Mouse (Mus musculus): ENCODE results near the gene Rfx1.

Rfx1 gene

DNA sequence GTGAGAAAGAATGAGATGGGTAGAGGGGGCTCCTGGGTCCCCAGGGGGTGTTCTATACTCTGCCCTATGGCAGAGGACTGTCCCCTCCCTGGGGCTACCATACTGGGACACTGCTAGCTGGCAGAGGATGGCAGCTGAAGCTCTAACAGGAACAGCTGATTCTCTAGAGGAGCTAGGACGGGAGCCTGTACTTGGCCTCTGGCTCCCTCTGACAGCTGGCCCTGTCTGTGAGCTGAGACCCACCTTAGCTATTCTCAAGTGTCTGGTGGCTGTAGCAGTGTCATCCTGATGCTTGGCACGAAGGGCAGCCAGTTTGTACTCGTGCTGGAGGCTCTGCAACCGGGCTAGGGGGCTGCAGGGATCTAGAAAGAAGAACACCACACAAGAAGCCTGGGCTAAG, 74.2 kb downstream of the Rfx1 start:
- intact Hi-C loops (cut with DNase I) = no loop called here

DNA sequence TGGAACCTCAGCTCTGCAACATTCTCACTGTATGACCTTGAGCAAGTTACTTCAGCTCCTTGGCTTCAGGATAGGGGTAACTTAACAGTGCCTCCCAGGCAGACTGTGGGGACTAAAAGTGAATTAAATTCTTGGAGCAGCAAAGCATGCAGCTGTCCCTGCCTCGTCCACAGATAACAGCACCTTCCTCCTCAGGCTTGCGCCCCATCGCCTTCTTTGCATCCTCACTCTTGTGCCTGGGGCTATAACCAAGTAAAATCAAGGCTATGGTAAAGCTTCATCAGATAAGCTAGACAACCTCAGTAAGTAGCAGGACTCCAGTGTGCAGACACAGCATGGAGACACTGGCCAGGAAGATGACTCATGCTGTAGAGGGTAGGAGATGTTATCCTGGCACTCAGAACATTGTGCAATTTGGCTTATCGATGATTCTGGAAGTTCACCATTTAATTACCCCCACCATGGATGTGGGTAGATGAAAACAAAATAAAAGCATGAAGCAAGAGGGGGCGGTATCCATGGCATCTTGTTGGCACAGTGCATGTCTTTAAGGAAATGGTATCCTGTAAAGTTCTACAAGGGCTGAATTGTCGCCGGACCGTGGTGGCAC, 78.1 kb downstream of the Rfx1 start:
- intact Hi-C loops (cut with DNase I) = loop anchor here (5.0 kb wide), 1 partner anchor 42 kb away; the partner anchor contains the start of gene Dcaf15

Small RNA genes within 50 kb of the gene (microRNA-seq; reads per million reads assigned to microRNA genes)
- 0 reads per million in 2 experiments for gene Mir709
